Mouse (Mus musculus) forebrain, postnatal 0 days (tissue): ENCODE measurements around the gene Lrrc74a. TPM values are rescaled to one million over a fixed set of nuclear protein-coding genes. Genes with fewer than 3 reads are reported as not detected.
A peak's percentile ranks its signal among the peaks of the same experiment; 100 is the strongest.

Experiments used
- ATAC-seq: fragments of 200-750 bp; cut with Nextera tagmentation; 2 replicates; pipeline ENCODE4 v1.8.0; 2017; ENCODE audit warnings: mild to moderate bottlenecking, moderate library complexity
- DNase-seq: peaks from one replicate; pipeline ENCODE4 v3.0.0-alpha.2; 2015
- H3K27ac ChIP-seq: fragments of 300-500 bp; sonication (generic); 2 replicates; pipeline ENCODE4 v1.5.1; 2014; ENCODE audit warnings: low read depth, mild to moderate bottlenecking, antibody characterized with exemption, low read length, moderate library complexity, mixed read lengths
- H3K27me3 ChIP-seq: fragments of 300-500 bp; sonication (generic); 2 replicates; pipeline ENCODE4 v1.6.1; 2014; ENCODE audit warnings: mild to moderate bottlenecking, low read length, mixed read lengths; ENCODE audit not compliant: insufficient read depth
- H3K36me3 ChIP-seq: fragments of 300-500 bp; sonication (generic); 2 replicates; pipeline ENCODE4 v1.6.1; 2014; ENCODE audit warnings: mild to moderate bottlenecking, moderate library complexity; ENCODE audit not compliant: insufficient read depth
- H3K4me1 ChIP-seq: fragments of 300-500 bp; sonication (generic); 2 replicates; pipeline ENCODE4 v1.6.1; 2014; ENCODE audit warnings: antibody characterized with exemption; ENCODE audit not compliant: insufficient read depth
- H3K4me2 ChIP-seq: fragments of 300-500 bp; sonication (generic); 2 replicates; pipeline ENCODE4 v1.6.1; 2014; ENCODE audit warnings: low read depth, mild to moderate bottlenecking, moderate library complexity
- H3K4me3 ChIP-seq: fragments of 300-500 bp; sonication (generic); 2 replicates; pipeline ENCODE4 v1.5.1; 2014; ENCODE audit warnings: low read depth, low read length, mixed read lengths
- H3K9ac ChIP-seq: fragments of 300-500 bp; sonication (generic); 2 replicates; pipeline ENCODE4 v1.6.1; 2014; ENCODE audit warnings: mild to moderate bottlenecking
- H3K9me3 ChIP-seq: fragments of 300-500 bp; sonication (generic); 2 replicates; pipeline ENCODE4 v1.6.1; 2016; ENCODE audit warnings: low read length
- CTCF ChIP-seq: sonication (generic); IDR thresholded peaks from 2 replicates; pipeline ENCODE4 v1.5.1; 2016; ENCODE audit warnings: antibody characterized with exemption, control low read depth, low read depth
- WGBS: fragments of 180-500 bp; shearing (Covaris S2); extraction: QIAGEN DNeasy Blood & Tissue Kit; methylation state at CpG from one replicate; pipeline ENCODE4 v1.1.7; 2014; 5-methylcytosine and 5-hydroxymethylcytosine counted together
- polyA plus RNA-seq: library from polyadenylated mRNA; unstranded; fragments of >200 nt; fragmentation: Nextera tagmentation; extraction: Ambion mirVana; gene quantifications from 2 replicates; pipeline ENCODE4 v1.2.1, GENCODE M21; 2015
- total RNA-seq: library from RNA; depleted of rRNA; stranded (reverse); fragments of >200 nt; gene quantifications from 2 replicates; pipeline ENCODE4 v1.2.3, GENCODE M21; 2014

The Lrrc74a gene
- total and polyA plus RNA-seq, 2 experiments from 2014 or later = not detected

GRCm38 (mm10) chr12:86793830-86794229 lies 59.7 kb downstream of the Lrrc74a start:
- no peaks in the 10 kb centered on the region for H3K9me3 ChIP-seq
- 0 out of 2 replicates have a peak, but pooled peaks cover 1% of the 10 kb centered on the region for H3K4me1 ChIP-seq
- 27% methylated on average over 3 of the region's 3 CpGs for WGBS
- no peaks in the 10 kb centered on the region for H3K27me3 ChIP-seq
- TF ChIP-seq CTCF = no peak
- no peaks in the 10 kb centered on the region for H3K36me3 ChIP-seq
- no peak overlapping the region for H3K4me2 ChIP-seq
- ATAC-seq (no peak), DNase-seq (no peak)
- no peak overlapping the region for H3K27ac ChIP-seq
- H3K9ac ChIP-seq = no peak overlapping the region
- no peak overlapping the region for H3K4me3 ChIP-seq

GRCm38 (mm10) chr12:86794331-86794730 lies 60.2 kb downstream of the Lrrc74a start:
- ATAC-seq = no peak
- peaks cover 6% of the 10 kb centered on the region; the same call in 1 of the 2 replicates for H3K4me1 ChIP-seq
- no peak overlapping the region for H3K9ac ChIP-seq
- no peak for TF ChIP-seq CTCF
- H3K27ac ChIP-seq = no peak overlapping the region
- H3K27me3 ChIP-seq = no peaks in the 10 kb centered on the region
- 89% methylated on average over 11 of the region's 11 CpGs for WGBS
- H3K4me2 ChIP-seq = no peak overlapping the region
- no peak for DNase-seq
- H3K9me3 ChIP-seq = no peaks in the 10 kb centered on the region
- no peaks in the 10 kb centered on the region for H3K36me3 ChIP-seq
- H3K4me3 ChIP-seq = no peak overlapping the region

- H3K27me3 ChIP-seq = no peaks in the 10 kb centered on the region
- peak; percentile 29; the same call in 1 of the 2 replicates for TF ChIP-seq CTCF
- no peaks in the 10 kb centered on the region for H3K9me3 ChIP-seq
- 0 out of 2 replicates have a peak overlapping the region, but pooled peaks have one; percentile 23 for H3K27ac ChIP-seq
- no peaks in the 10 kb centered on the region for H3K36me3 ChIP-seq
- H3K4me2 ChIP-seq = no peak overlapping the region
- 52% methylated on average over 7 of the region's 7 CpGs for WGBS
- no peak for DNase-seq
- H3K9ac ChIP-seq = no peak overlapping the region
- peaks cover 11% of the 10 kb centered on the region for H3K4me1 ChIP-seq
- no peak overlapping the region for H3K4me3 ChIP-seq
- peak; percentile 63 for ATAC-seq
Measured at GRCm38 (mm10) chr12:86795076-86795837, 61.1 kb downstream of the Lrrc74a start.

GRCm38 (mm10) chr12:86795838-86796232 lies 61.7 kb downstream of the Lrrc74a start:
- Histone ChIP-seq H3K27me3 (no peaks in the 10 kb centered on the region), H3K9me3 (no peaks in the 10 kb centered on the region), H3K9ac (no peak overlapping the region), H3K36me3 (no peaks in the 10 kb centered on the region), H3K4me3 (no peak overlapping the region), H3K4me2 (no peak overlapping the region), H3K27ac (0 out of 2 replicates have a peak overlapping the region, but pooled peaks have one; percentile 23), H3K4me1 (peaks cover 17% of the 10 kb centered on the region)
- peak; percentile 100 for TF ChIP-seq CTCF
- ATAC-seq (peak; percentile 66), DNase-seq (peak; percentile 97)
- 1% methylated on average over 4 of the region's 4 CpGs for WGBS

GRCm38 (mm10) chr12:86796351-86796750 lies 62.2 kb downstream of the Lrrc74a start:
- H3K36me3 ChIP-seq = no peaks in the 10 kb centered on the region
- no peak overlapping the region for H3K4me2 ChIP-seq
- TF ChIP-seq CTCF = no peak
- WGBS = 74% methylated on average over 3 of the region's 3 CpGs
- DNase-seq (no peak), ATAC-seq (no peak)
- no peak overlapping the region for H3K4me3 ChIP-seq
- no peaks in the 10 kb centered on the region for H3K27me3 ChIP-seq
- no peak overlapping the region for H3K27ac ChIP-seq
- no peaks in the 10 kb centered on the region for H3K9me3 ChIP-seq
- H3K4me1 ChIP-seq = peaks cover 19% of the 10 kb centered on the region
- H3K9ac ChIP-seq = no peak overlapping the region

- Histone ChIP-seq H3K4me2 (no peak overlapping the region), H3K9me3 (no peaks in the 10 kb centered on the region), H3K4me3 (no peak overlapping the region), H3K36me3 (no peaks in the 10 kb centered on the region), H3K27me3 (no peaks in the 10 kb centered on the region), H3K27ac (no peak overlapping the region), H3K9ac (no peak overlapping the region), H3K4me1 (peaks cover 31% of the 10 kb centered on the region)
- no peak for DNase-seq
- ATAC-seq = no peak
- 93% methylated on average over 4 of the region's 4 CpGs for WGBS
- no peak for TF ChIP-seq CTCF
Measured at GRCm38 (mm10) chr12:86797771-86798170, 63.6 kb downstream of the Lrrc74a start.

- no peaks in the 10 kb centered on the region for H3K36me3 ChIP-seq
- H3K4me3 ChIP-seq = no peak overlapping the region
- H3K4me1 ChIP-seq = peaks cover 42% of the 10 kb centered on the region
- no peaks in the 10 kb centered on the region for H3K27me3 ChIP-seq
- DNase-seq (peak; percentile 93), ATAC-seq (0 out of 2 replicates have a peak, but pooled peaks have one; percentile 13)
- H3K9ac ChIP-seq = peak overlapping the region; percentile 14; the same call in 1 of the 2 replicates
- TF ChIP-seq CTCF = peak; percentile 98
- H3K9me3 ChIP-seq = no peaks in the 10 kb centered on the region
- no peak overlapping the region for H3K4me2 ChIP-seq
- H3K27ac ChIP-seq = peak overlapping the region; percentile 82
- 10% methylated on average over 14 of the region's 14 CpGs for WGBS
Measured at GRCm38 (mm10) chr12:86798773-86799540, 64.8 kb downstream of the Lrrc74a start.
